Comparison of ENCODE assay signal across 7 mouse cellular contexts in genomic region chr3:88324951-88325405, GRCm38 (mm10). TPM values are rescaled to one million over a fixed set of nuclear protein-coding genes. Genes with fewer than 3 reads are reported as not detected.
DNase-seq lines count a peak whose midpoint lies in the region; ATAC-seq lines count a peak whose summit lies in the region.

Gene Glmp, plus strand, starts transcription at chr3:88325023.

- intact Hi-C loops in left cerebral cortex, postnatal 14 days (cut with DNase I), result no loop called here

- DNase-seq in adrenal gland, adult 2 months, result peak; percentile 70
- peak; percentile 82 for DNase-seq in embryo, embryonic 10 days (ENCODE audit: low spot score)
- no peak for DNase-seq in gastrocnemius, postnatal 25 days
- DNase-seq in left cerebral cortex, postnatal 14 days (ENCODE audit: low spot score in 2 of 2), result peak; percentile 54 to 61
- peak; percentile 60 for DNase-seq in right cerebral cortex, postnatal 25 days

- peak; percentile 98 for ATAC-seq in inflammation-experienced regulatory T-cells, adult 6 months
- peak; percentile 94 for ATAC-seq in megakaryocyte progenitor cell, adult 5-6 weeks (replicated peaks; ENCODE audit: poor library complexity)

RNA-seq across cellular contexts. Expression of gene Glmp, which starts in this region (rescaled TPM):
- 100 to 1,000 TPM; 229 to 231 TPM for total RNA-seq in adrenal gland, adult 2 months (2021)
- polyA plus RNA-seq in adrenal gland, adult 2 months (2012; rRNA removed), result 145 and 186 TPM in 2 replicates
- total RNA-seq in gastrocnemius, postnatal 25 days (2021), result 10 to 100 TPM; 36.2 to 43.9 TPM
- polyA plus RNA-seq in inflammation-experienced regulatory T-cells, adult 6 months (2017; shearing (Covaris generic)), result 100 to 1,000 TPM; 335 to 443 (median 344) TPM
- total RNA-seq in left cerebral cortex, postnatal 14 days (2021), result 10 to 100 TPM; 84.4 to 93.6 TPM
- total RNA-seq in megakaryocyte progenitor cell, adult 5-6 weeks (2015), result 86.5 and 116 TPM in 2 replicates
- 20.2 and 23.9 TPM in 2 replicates for total RNA-seq in megakaryocyte progenitor cell, adult 5-6 weeks (2017)
